Mouse (Mus musculus) stomach, embryonic 16.5 days (tissue): ENCODE data around the gene Lpin2. TPM values are rescaled to one million over a fixed set of nuclear protein-coding genes. Genes with fewer than 3 reads are reported as not detected.

Source experiments
- ATAC-seq: fragments of 200-750 bp; cut with Nextera tagmentation; 2 replicates; pipeline ENCODE4 v1.8.0; 2017; ENCODE audit warnings: moderate number of reproducible peaks, moderate TSS enrichment; ENCODE audit not compliant: insufficient read depth, low FRiP score
- H3K27ac ChIP-seq: fragments of 300-500 bp; sonication (generic); 2 replicates; pipeline ENCODE4 v1.5.1; 2014; ENCODE audit warnings: low read length
- H3K27me3 ChIP-seq: fragments of 300-500 bp; sonication (generic); 2 replicates; pipeline ENCODE4 v1.6.1; 2014; ENCODE audit warnings: low read length, control low read depth, mixed read lengths; ENCODE audit not compliant: control insufficient read depth, insufficient read depth
- H3K36me3 ChIP-seq: fragments of 300-500 bp; sonication (generic); 2 replicates; pipeline ENCODE4 v1.6.1; 2014; ENCODE audit warnings: low read length; ENCODE audit not compliant: control insufficient read depth, insufficient read depth
- H3K4me1 ChIP-seq: fragments of 300-500 bp; sonication (generic); 2 replicates; pipeline ENCODE4 v1.6.1; 2014; ENCODE audit warnings: low read length, control low read depth, mixed read lengths; ENCODE audit not compliant: control insufficient read depth, insufficient read depth
- H3K4me2 ChIP-seq: fragments of 300-500 bp; sonication (generic); 2 replicates; pipeline ENCODE4 v1.6.1; 2014; ENCODE audit warnings: low read depth, low read length, mixed read lengths
- H3K4me3 ChIP-seq: fragments of 300-500 bp; sonication (generic); replicated peaks from 2 replicates; pipeline ENCODE4 v1.5.1; 2014; ENCODE audit warnings: mild to moderate bottlenecking, low read length
- H3K9ac ChIP-seq: fragments of 300-500 bp; sonication (generic); 2 replicates; pipeline ENCODE4 v1.6.1; 2014; ENCODE audit warnings: low read length
- H3K9me3 ChIP-seq: fragments of 300-500 bp; sonication (generic); replicated peaks from 2 replicates; pipeline ENCODE4 v1.6.1; 2016; ENCODE audit warnings: low read length, control low read depth; ENCODE audit not compliant: control insufficient read depth
- WGBS: fragments of 180-500 bp; shearing (Covaris S2); extraction: QIAGEN DNeasy Blood & Tissue Kit; methylation state at CpG from one replicate; pipeline ENCODE4 v1.1.7; 2014; 5-methylcytosine and 5-hydroxymethylcytosine counted together
- polyA plus RNA-seq: library from polyadenylated mRNA; unstranded; fragments of >200 nt; fragmentation: Nextera tagmentation; extraction: Ambion mirVana; gene quantifications from 2 replicates; pipeline ENCODE4 v1.2.1, GENCODE M21; 2015

The Lpin2 gene
- polyA plus RNA-seq, 1 experiment from 2014 or later, result 27.6 TPM

- no peak for ATAC-seq
- Histone ChIP-seq H3K36me3 (no peaks in the 10 kb centered on the region), H3K27me3 (no peaks in the 10 kb centered on the region), H3K4me3 (no peak overlapping the region), H3K4me1 (0 out of 2 replicates have a peak, but pooled peaks cover 4% of the 10 kb centered on the region), H3K27ac (no peak overlapping the region), H3K9me3 (no peaks in the 10 kb centered on the region), H3K9ac (no peak overlapping the region), H3K4me2 (no peak overlapping the region)
- WGBS, result 80% methylated on average over 11 of the region's 11 CpGs
Measured at GRCm38 (mm10) chr17:71288145-71288758, 105.9 kb downstream of the Lpin2 start.

GRCm38 (mm10) chr17:71288808-71289548 lies 106.6 kb downstream of the Lpin2 start:
- H3K9me3 ChIP-seq, result no peaks in the 10 kb centered on the region
- no peak overlapping the region for H3K4me2 ChIP-seq
- WGBS, result 83% methylated on average over 10 of the region's 10 CpGs
- H3K27me3 ChIP-seq, result no peaks in the 10 kb centered on the region
- no peak overlapping the region for H3K4me3 ChIP-seq
- no peak for ATAC-seq
- H3K9ac ChIP-seq, result no peak overlapping the region
- H3K27ac ChIP-seq, result no peak overlapping the region
- no peaks in the 10 kb centered on the region for H3K36me3 ChIP-seq
- H3K4me1 ChIP-seq, result 0 out of 2 replicates have a peak, but pooled peaks cover 4% of the 10 kb centered on the region

GRCm38 (mm10) chr17:71289572-71290176 lies 107.3 kb downstream of the Lpin2 start:
- no peaks in the 10 kb centered on the region for H3K36me3 ChIP-seq
- H3K27ac ChIP-seq, result no peak overlapping the region
- H3K4me1 ChIP-seq, result 0 out of 2 replicates have a peak, but pooled peaks cover 4% of the 10 kb centered on the region
- WGBS, result 65% methylated on average over 6 of the region's 6 CpGs
- H3K9me3 ChIP-seq, result no peaks in the 10 kb centered on the region
- no peaks in the 10 kb centered on the region for H3K27me3 ChIP-seq
- peak; percentile 47 for ATAC-seq
- H3K9ac ChIP-seq, result no peak overlapping the region
- H3K4me2 ChIP-seq, result no peak overlapping the region
- H3K4me3 ChIP-seq, result no peak overlapping the region

GRCm38 (mm10) chr17:71290486-71291410 lies 108.4 kb downstream of the Lpin2 start:
- Histone ChIP-seq H3K27ac (no peak overlapping the region), H3K4me1 (0 out of 2 replicates have a peak, but pooled peaks cover 3% of the 10 kb centered on the region), H3K4me2 (no peak overlapping the region), H3K9me3 (no peaks in the 10 kb centered on the region), H3K9ac (no peak overlapping the region), H3K27me3 (no peaks in the 10 kb centered on the region), H3K36me3 (no peaks in the 10 kb centered on the region), H3K4me3 (no peak overlapping the region)
- 78% methylated on average over 7 of the region's 7 CpGs for WGBS
- no peak for ATAC-seq

GRCm38 (mm10) chr17:71291897-71292420 lies 109.6 kb downstream of the Lpin2 start:
- H3K9ac ChIP-seq, result no peak overlapping the region
- no peak overlapping the region for H3K4me3 ChIP-seq
- no peaks in the 10 kb centered on the region for H3K4me1 ChIP-seq
- no peaks in the 10 kb centered on the region for H3K27me3 ChIP-seq
- no peak for ATAC-seq
- WGBS, result 83% methylated on average over 6 of the region's 6 CpGs
- no peak overlapping the region for H3K27ac ChIP-seq
- no peaks in the 10 kb centered on the region for H3K36me3 ChIP-seq
- no peaks in the 10 kb centered on the region for H3K9me3 ChIP-seq
- H3K4me2 ChIP-seq, result no peak overlapping the region

GRCm38 (mm10) chr17:71292897-71293296 lies 110.5 kb downstream of the Lpin2 start:
- WGBS, result 67% methylated on average over 4 of the region's 4 CpGs

GRCm38 (mm10) chr17:71294570-71294969 lies 112.2 kb downstream of the Lpin2 start:
- Histone ChIP-seq H3K9ac (no peak overlapping the region), H3K4me2 (no peak overlapping the region), H3K4me1 (no peaks in the 10 kb centered on the region), H3K9me3 (no peaks in the 10 kb centered on the region; the same call in 1 of the 2 replicates), H3K27ac (no peak overlapping the region), H3K27me3 (no peaks in the 10 kb centered on the region), H3K36me3 (no peaks in the 10 kb centered on the region), H3K4me3 (no peak overlapping the region)
- 71% methylated on average over 3 of the region's 3 CpGs for WGBS
- no peak for ATAC-seq

More at GRCm38 (mm10) chr17:71292897-71293296, 110.5 kb downstream of the Lpin2 start:
- Histone ChIP-seq H3K4me1 (no peaks in the 10 kb centered on the region), H3K4me2 (no peak overlapping the region), H3K9ac (no peak overlapping the region), H3K27ac (no peak overlapping the region), H3K27me3 (no peaks in the 10 kb centered on the region), H3K9me3 (no peaks in the 10 kb centered on the region), H3K36me3 (no peaks in the 10 kb centered on the region), H3K4me3 (no peak overlapping the region)
- no peak for ATAC-seq
